ENCODE assay signal across 23 mouse cellular contexts in the genomic region with DNA sequence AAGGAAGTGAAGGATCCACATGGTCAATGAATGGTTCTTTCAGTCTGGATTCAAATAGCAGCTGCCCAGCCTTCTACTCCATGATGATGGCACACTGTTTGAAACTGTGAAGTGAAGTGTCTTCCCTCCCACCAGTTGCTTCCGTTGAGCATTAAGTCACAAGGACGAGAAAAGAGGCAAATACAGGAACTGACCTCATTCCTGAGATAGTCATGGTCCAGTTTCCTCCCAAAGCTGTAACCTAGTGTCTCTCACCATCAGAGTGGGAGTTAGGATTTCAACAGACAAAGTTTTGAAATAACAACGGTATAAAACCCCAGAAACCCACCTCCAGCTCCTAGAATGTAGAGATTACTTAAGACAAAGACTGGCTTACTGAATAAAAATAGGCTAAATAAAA. TPM values are rescaled to one million over a fixed set of nuclear protein-coding genes. Genes with fewer than 3 reads are reported as not detected.
DNase-seq lines count a peak whose midpoint lies in the region; ATAC-seq and TF ChIP-seq lines count a peak whose summit lies in the region.
"Had no signal": no experiment of that assay in that cellular context is flagged by ENCODE, and none has a peak within 500 bp of the region (broad histone marks: within the 10 kb centered on the region; RNA-seq: fewer than 3 reads in every experiment).

No protein-coding gene starts in this region.

- 0 out of 2 replicates have a peak, but pooled peaks cover 2% of the 10 kb centered on the region for H3K9me3 ChIP-seq in kidney, embryonic 14.5 days (ENCODE audit: control insufficient read depth, low read length)
- H3K9me3 ChIP-seq in midbrain, embryonic 14.5 days (ENCODE audit: control insufficient read depth, low read length): no peaks in the 10 kb centered on the region
- H3K9me3 ChIP-seq: embryonic facial prominence, embryonic 12.5 days; forebrain, embryonic 12.5 days had no signal

- no peaks in the 10 kb centered on the region; the same call in 1 of the 2 replicates for H3K4me1 ChIP-seq in kidney, embryonic 14.5 days (ENCODE audit: control insufficient read depth, insufficient read depth, low read length)
- H3K4me1 ChIP-seq in midbrain, embryonic 14.5 days (ENCODE audit: control insufficient read depth, insufficient read depth, low read length): no peaks in the 10 kb centered on the region
- H3K4me1 ChIP-seq: embryonic facial prominence, embryonic 10.5 days; forebrain, embryonic 12.5 days had no signal

- no peak overlapping the region for H3K4me3 ChIP-seq in layer of hippocampus, adult 2 months
- H3K4me3 ChIP-seq in macrophage (ENCODE audit: inconsistent target): no peak overlapping the region
- no peak overlapping the region for H3K4me3 ChIP-seq in kidney, embryonic 14.5 days (ENCODE audit: low read length)
- H3K4me3 ChIP-seq in midbrain, embryonic 14.5 days (replicated peaks; ENCODE audit: low read depth, low read length): no peak overlapping the region
- H3K4me3 ChIP-seq: embryonic facial prominence, embryonic 10.5 days; embryonic facial prominence, embryonic 12.5 days; forebrain, embryonic 12.5 days had no signal

- no peak overlapping the region for H3K9ac ChIP-seq in kidney, embryonic 14.5 days (ENCODE audit: low read depth, low read length)
- H3K9ac ChIP-seq in midbrain, embryonic 14.5 days (replicated peaks; ENCODE audit: low read length): no peak overlapping the region
- H3K9ac ChIP-seq: embryonic facial prominence, embryonic 12.5 days; forebrain, embryonic 12.5 days had no signal

- peak; percentile 90 for ATAC-seq in common myeloid progenitor, adult 5-6 weeks (replicated peaks; ENCODE audit: low read depth, poor library complexity, severe bottlenecking)
- peak; percentile 94 for ATAC-seq in megakaryocyte progenitor cell, adult 5-6 weeks (replicated peaks; ENCODE audit: poor library complexity)
- no peak for ATAC-seq in kidney, embryonic 14.5 days (ENCODE audit: low FRiP score, low TSS enrichment)
- ATAC-seq in midbrain, embryonic 14.5 days (ENCODE audit: low FRiP score, low TSS enrichment): no peak
- ATAC-seq: activated CD4-positive, CD25-positive, alpha-beta regulatory T cell, adult 4 months; forebrain, embryonic 14.5 days; forebrain, embryonic 16.5 days had no signal

- no peak for TF ChIP-seq CTCF in layer of hippocampus, adult 2 months (conservative IDR thresholded peaks at IDR 0.05)

- no peaks in the 10 kb centered on the region for H3K36me3 ChIP-seq in macrophage (ENCODE audit: inconsistent target)
- no peaks in the 10 kb centered on the region for H3K36me3 ChIP-seq in kidney, embryonic 14.5 days (ENCODE audit: control insufficient read depth, insufficient read depth, low read length)
- no peaks in the 10 kb centered on the region for H3K36me3 ChIP-seq in midbrain, embryonic 14.5 days (ENCODE audit: control insufficient read depth, insufficient read depth, low read length)
- H3K36me3 ChIP-seq: embryonic facial prominence, embryonic 10.5 days; embryonic facial prominence, embryonic 12.5 days; forebrain, embryonic 12.5 days had no signal

- H3K4me2 ChIP-seq in kidney, embryonic 14.5 days (replicated peaks; ENCODE audit: low read depth, low read length): no peak overlapping the region
- H3K4me2 ChIP-seq in midbrain, embryonic 14.5 days (ENCODE audit: low read length): no peak overlapping the region
- H3K4me2 ChIP-seq: embryonic facial prominence, embryonic 12.5 days; forebrain, embryonic 12.5 days had no signal

- WGBS in macrophage (ENCODE audit: missing documents): 2% methylated on average over 3 of the region's 3 CpGs
- 64% methylated on average over 3 of the region's 3 CpGs for WGBS in kidney, embryonic 14.5 days
- 82% methylated on average over 3 of the region's 3 CpGs for WGBS in midbrain, embryonic 14.5 days

- H3K27me3 ChIP-seq in kidney, embryonic 14.5 days (ENCODE audit: control insufficient read depth, insufficient read depth, low read length): no peaks in the 10 kb centered on the region
- no peaks in the 10 kb centered on the region for H3K27me3 ChIP-seq in midbrain, embryonic 14.5 days (ENCODE audit: control insufficient read depth, insufficient read depth, low read length)
- H3K27me3 ChIP-seq: embryonic facial prominence, embryonic 12.5 days; forebrain, embryonic 12.5 days had no signal

- no peaks in the 10 kb centered on the region for H3K79me2 ChIP-seq in macrophage (ENCODE audit: inconsistent target)

- H3K27ac ChIP-seq in layer of hippocampus, adult 2 months: no peak overlapping the region
- H3K27ac ChIP-seq in macrophage: peak overlapping the region; percentile 81
- no peak overlapping the region for H3K27ac ChIP-seq in kidney, embryonic 14.5 days (ENCODE audit: low read depth, low read length)
- no peak overlapping the region for H3K27ac ChIP-seq in midbrain, embryonic 14.5 days (replicated peaks; ENCODE audit: low read depth, low read length)
- H3K27ac ChIP-seq: embryonic facial prominence, embryonic 10.5 days; embryonic facial prominence, embryonic 12.5 days; forebrain, embryonic 12.5 days had no signal

- peak; percentile 32 for DNase-seq in layer of hippocampus, adult 9-11 months
- no peak for DNase-seq in layer of hippocampus, adult 2 months (ENCODE audit: low spot score in 2 of 2)
- DNase-seq in midbrain, embryonic 14.5 days: no peak
- no peak for DNase-seq in thymus, postnatal 25 days
- DNase-seq: adrenal gland, adult 8-10 months; adrenal gland, postnatal 14 days; adrenal gland, postnatal 36 days; cerebellum, adult 11 months; cerebellum, adult 18-20 months; cerebellum, adult 8-10 months; cerebellum, adult 9-11 months; cerebellum, postnatal 14 days; cerebellum, postnatal 36 days had no signal

RNA-seq across cellular contexts. Expression of a gene that starts 57.1 kb away (rescaled TPM):
- total RNA-seq in layer of hippocampus, adult 2 months (2021): 1 to 10 TPM; 2.7 TPM
- total RNA-seq in common myeloid progenitor, adult 5-6 weeks (2017): 3.3 and 3.6 TPM in 2 replicates
- total RNA-seq in macrophage (2018; cell fraction: chromatin; rRNA removed): 100 to 1,000 TPM in 17 of 26 experiments, 10 to 100 TPM in 9; 48.3 to 953 (median 167) TPM
- total RNA-seq in macrophage (2018; cell fraction: cytosol; rRNA removed): 10 to 100 TPM in 2 of 26 experiments, 1 to 10 TPM in 16, under 1 TPM in 8; 0.33 to 11.8 (median 2.0) TPM
- 100 to 1,000 TPM in 14 of 26 experiments, 10 to 100 TPM in 12; 19.1 to 576 (median 103) TPM for total RNA-seq in macrophage (2018; cell fraction: nucleus; rRNA removed)
- polyA plus RNA-seq in macrophage (2018): 0.26 to 0.80 TPM (median 0.35 TPM) in 3 replicates
- total RNA-seq in megakaryocyte progenitor cell, adult 5-6 weeks (2015): 3.0 and 3.6 TPM in 2 replicates
- 3.1 and 4.7 TPM in 2 replicates for total RNA-seq in megakaryocyte progenitor cell, adult 5-6 weeks (2017)
- polyA plus RNA-seq in kidney, embryonic 14.5 days (2014; fragmentation: Nextera tagmentation; extraction: Ambion mirVana): 0.34 and 0.81 TPM in 2 replicates
- 0.50 and 0.59 TPM in 2 replicates for polyA plus RNA-seq in midbrain, embryonic 14.5 days (2014; fragmentation: Nextera tagmentation; extraction: Ambion mirVana)

Comparison
In these comparisons a context has a peak if more than half of its experiments do, and no peak if none do; other contexts are left out.
1. ATAC-seq: peak in common myeloid progenitor, adult 5-6 weeks (single experiment) and megakaryocyte progenitor cell, adult 5-6 weeks (single experiment); none in kidney, embryonic 14.5 days (single experiment) and midbrain, embryonic 14.5 days (single experiment).